Mouse (Mus musculus) gastrocnemius, adult 8-10 months (tissue): ENCODE results near the gene Olfr816. TPM values are rescaled to one million over a fixed set of nuclear protein-coding genes. Genes with fewer than 3 reads are reported as not detected.
"Not testable (repeated sequence)": the region's sequence is repeated elsewhere in the genome, so short reads cannot be mapped to it uniquely, and the experiment has no call there.

Experiments
- DNase-seq, 2 experiments: peaks; one replicate each; pipeline ENCODE4 v3.0.0; 2022; ENCODE audit warnings: low spot score in 2 of 2
- total RNA-seq, 4 experiments: library from RNA; stranded (reverse); gene quantifications; 2 replicates each; pipeline ENCODE4 v1.2.4; 2022

Olfr816 gene
- total RNA-seq: not detected

- no peak for DNase-seq
Measured at GRCm38 (mm10) chr10:129915497-129915896, at the start of gene Olfr816. Gene Olfr816, minus strand, starts transcription at chr10:129915597.

GRCm38 (mm10) chr10:129949000-129949399 lies 33.6 kb upstream of the Olfr816 start, which contains the start of gene Olfr818:
Gene Olfr818, minus strand, starts transcription at chr10:129949100.
- DNase-seq: no peak

GRCm38 (mm10) chr10:129905767-129906166 lies 9.6 kb downstream of the Olfr816 start, which contains the start of gene Olfr815:
Gene Olfr815, minus strand, starts transcription at chr10:129905867.
- not testable (repeated sequence) for DNase-seq

GRCm38 (mm10) chr10:129885934-129886333 lies 29.5 kb downstream of the Olfr816 start:
- DNase-seq: no peak

- not testable (repeated sequence) for DNase-seq
Measured at GRCm38 (mm10) chr10:129885496-129885895, 29.9 kb downstream of the Olfr816 start.

- not testable (repeated sequence) for DNase-seq
Measured at GRCm38 (mm10) chr10:129879751-129880150, 35.6 kb downstream of the Olfr816 start, which contains the start of gene Olfr814. Gene Olfr814, minus strand, starts transcription at chr10:129879851.

Other genes starting within 250 kb of the Olfr816 start
- gene Olfr801, start 241.7 kb downstream of the Olfr816 start, total RNA-seq: not detected
- not detected for gene Olfr802, start 227.4 kb downstream of the Olfr816 start, total RNA-seq
- gene Olfr803, start 221.3 kb downstream of the Olfr816 start, total RNA-seq: not detected
- not detected for gene Olfr804, start 212.4 kb downstream of the Olfr816 start, total RNA-seq
- not detected for gene Olfr805, start 186.2 kb downstream of the Olfr816 start, total RNA-seq
- gene Olfr806, start 173.7 kb downstream of the Olfr816 start, total RNA-seq: not detected
- gene Olfr807, start 157.8 kb downstream of the Olfr816 start, total RNA-seq: not detected
- not detected for gene Olfr808, start 150.1 kb downstream of the Olfr816 start, total RNA-seq
- not detected for gene Olfr809, start 141.0 kb downstream of the Olfr816 start, total RNA-seq
- gene Olfr810, start 120.7 kb downstream of the Olfr816 start, total RNA-seq: not detected
- not detected for gene Olfr811, start 111.2 kb downstream of the Olfr816 start, total RNA-seq
- gene Olfr812, start 69.5 kb downstream of the Olfr816 start, total RNA-seq: not detected
- gene Olfr813, start 60.2 kb downstream of the Olfr816 start, total RNA-seq: not detected
- gene Olfr814, start 35.7 kb downstream of the Olfr816 start, total RNA-seq: not detected
- gene Olfr815, start 9.7 kb downstream of the Olfr816 start, total RNA-seq: not detected
- not detected for gene Olfr818, start 33.5 kb upstream of the Olfr816 start, total RNA-seq
- not detected for gene Olfr819, start 51.7 kb upstream of the Olfr816 start, total RNA-seq
- not detected for gene Olfr247, start 60.5 kb upstream of the Olfr816 start, total RNA-seq
- gene Gm10310, start 69.5 kb upstream of the Olfr816 start, total RNA-seq: not detected
- not detected for gene Olfr820, start 97.0 kb upstream of the Olfr816 start, total RNA-seq
- not detected for gene Olfr821, start 114.8 kb upstream of the Olfr816 start, total RNA-seq
- not detected for gene Olfr822, start 155.6 kb upstream of the Olfr816 start, total RNA-seq
- gene Olfr823, start 199.8 kb upstream of the Olfr816 start, total RNA-seq: not detected
- gene Olfr824, start 214.4 kb upstream of the Olfr816 start, total RNA-seq: not detected